9 mouse cellular contexts compared by ENCODE assay signal in genomic region chr4:44247051-44247939, GRCm38 (mm10). TPM values are rescaled to one million over a fixed set of nuclear protein-coding genes. Genes with fewer than 3 reads are reported as not detected.
DNase-seq lines count a peak whose midpoint lies in the region; ATAC-seq and TF ChIP-seq lines count a peak whose summit lies in the region.
"Had no signal": no experiment of that assay in that cellular context is flagged by ENCODE, and none has a peak within 500 bp of the region (broad histone marks: within the 10 kb centered on the region; RNA-seq: fewer than 3 reads in every experiment).

No protein-coding gene starts in this region.

- H3K4me1 ChIP-seq in kidney, adult 2 months (ENCODE audit: control insufficient read depth, insufficient read depth, low read length) = no peaks in the 10 kb centered on the region
- H3K4me1 ChIP-seq in embryonic facial prominence, embryonic 10.5 days = peaks cover 30% of the 10 kb centered on the region
- peaks cover 12% of the 10 kb centered on the region for H3K4me1 ChIP-seq in hindbrain, embryonic 16.5 days (ENCODE audit: control insufficient read depth, insufficient read depth, low read depth, low read length)

- TF ChIP-seq CTCF in kidney, adult 2 months (conservative IDR thresholded peaks at IDR 0.05; ENCODE audit: insufficient read depth, insufficient read length, low read depth, low read length) = no peak

- peak overlapping the region; percentile 32; the same call in 1 of the 2 replicates for H3K9ac ChIP-seq in hindbrain, embryonic 16.5 days (ENCODE audit: low read depth, low read length)
- H3K9ac ChIP-seq: heart, embryonic 15.5 days had no signal

- H3K9me3 ChIP-seq in embryonic facial prominence, embryonic 10.5 days = no peaks in the 10 kb centered on the region
- no peaks in the 10 kb centered on the region for H3K9me3 ChIP-seq in hindbrain, embryonic 16.5 days (ENCODE audit: control insufficient read depth, low read length)
- H3K9me3 ChIP-seq: heart, embryonic 15.5 days had no signal

- peak; percentile 65 to 70 for DNase-seq in kidney, postnatal 4 days
- no peak for DNase-seq in kidney, adult 2 months
- peak; percentile 74 for DNase-seq in embryonic facial prominence, embryonic 10.5 days (ENCODE audit: low spot score)
- DNase-seq in neural tube, embryonic 10.5 days (ENCODE audit: extremely low spot score, low spot score) = peak; percentile 74
- DNase-seq in adipocyte (ENCODE audit: low spot score) = no peak
- DNase-seq in gastrocnemius, postnatal 10 days = no peak
- no peak for DNase-seq in heart, adult 11 months

- H3K4me2 ChIP-seq in hindbrain, embryonic 16.5 days (ENCODE audit: low read length) = peak overlapping the region; percentile 46
- H3K4me2 ChIP-seq: heart, embryonic 15.5 days had no signal

- no peaks in the 10 kb centered on the region for H3K36me3 ChIP-seq in kidney, adult 2 months (ENCODE audit: control insufficient read depth, insufficient read depth, low read length)
- no peaks in the 10 kb centered on the region for H3K36me3 ChIP-seq in embryonic facial prominence, embryonic 10.5 days (replicated peaks)
- H3K36me3 ChIP-seq in hindbrain, embryonic 16.5 days (ENCODE audit: control insufficient read depth, insufficient read depth, low read length) = no peaks in the 10 kb centered on the region
- H3K36me3 ChIP-seq: heart, embryonic 15.5 days had no signal

- H3K27ac ChIP-seq in kidney, adult 2 months (ENCODE audit: insufficient read depth, low read depth, low read length) = no peak overlapping the region
- H3K27ac ChIP-seq in embryonic facial prominence, embryonic 10.5 days (replicated peaks) = peak overlapping the region; percentile 75
- H3K27ac ChIP-seq in hindbrain, embryonic 16.5 days (ENCODE audit: low read depth, low read length) = peak overlapping the region; percentile 53
- H3K27ac ChIP-seq: heart, embryonic 15.5 days had no signal

- TF ChIP-seq POLR2A in kidney, adult 2 months (IDR thresholded peaks at IDR 0.05; ENCODE audit: low read depth, low read length) = no peak

- WGBS in kidney, adult 2 months = 12% methylated on average over 18 of the region's 18 CpGs
- WGBS in embryonic facial prominence, embryonic 10.5 days = 13% methylated on average over 18 of the region's 18 CpGs
- 5% methylated on average over 18 of the region's 18 CpGs for WGBS in hindbrain, embryonic 16.5 days

- no peak overlapping the region for H3K4me3 ChIP-seq in kidney, adult 2 months (ENCODE audit: insufficient read depth, low read depth, low read length)
- H3K4me3 ChIP-seq in embryonic facial prominence, embryonic 10.5 days = peak overlapping the region; percentile 40
- peak overlapping the region; percentile 11; the same call in 1 of the 2 replicates for H3K4me3 ChIP-seq in hindbrain, embryonic 16.5 days (ENCODE audit: low read length)
- H3K4me3 ChIP-seq: heart, embryonic 15.5 days had no signal

- peaks cover 3% of the 10 kb centered on the region; the same call in 1 of the 2 replicates for H3K27me3 ChIP-seq in kidney, adult 2 months (replicated peaks; ENCODE audit: control insufficient read depth, insufficient read depth, low read length)
- H3K27me3 ChIP-seq in embryonic facial prominence, embryonic 10.5 days (replicated peaks; ENCODE audit: low read depth, poor library complexity, severe bottlenecking) = peaks cover 12% of the 10 kb centered on the region; the same call in 1 of the 2 replicates
- H3K27me3 ChIP-seq in hindbrain, embryonic 16.5 days (replicated peaks; ENCODE audit: control insufficient read depth, insufficient read depth, low read length) = no peaks in the 10 kb centered on the region

- ATAC-seq in hindbrain, embryonic 16.5 days = peak; percentile 88

RNA-seq across cellular contexts. Expression of gene Rnf38, which starts 13.7 kb away (rescaled TPM):
- polyA plus RNA-seq in kidney, adult 2 months (2012; rRNA removed) = 69.9 and 72.6 TPM in 2 replicates
- 34.1 and 34.8 TPM in 2 replicates for polyA plus RNA-seq in embryonic facial prominence, embryonic 10.5 days (2016; fragmentation: Nextera tagmentation; extraction: Ambion mirVana)
- polyA plus RNA-seq in hindbrain, embryonic 16.5 days (2015; fragmentation: Nextera tagmentation; extraction: Ambion mirVana) = 20.9 and 28.3 TPM in 2 replicates
- total RNA-seq in gastrocnemius, postnatal 10 days (2021) = 10 to 100 TPM; 18.8 to 27.7 TPM

RNA-seq across cellular contexts. Expression of gene Melk, which starts 53.4 kb away (rescaled TPM):
- polyA plus RNA-seq in kidney, adult 2 months (2012; rRNA removed) = 0.15 and 0.39 TPM in 2 replicates
- 66.7 and 73.3 TPM in 2 replicates for polyA plus RNA-seq in embryonic facial prominence, embryonic 10.5 days (2016; fragmentation: Nextera tagmentation; extraction: Ambion mirVana)
- 7.1 and 9.3 TPM in 2 replicates for polyA plus RNA-seq in hindbrain, embryonic 16.5 days (2015; fragmentation: Nextera tagmentation; extraction: Ambion mirVana)
- total RNA-seq in gastrocnemius, postnatal 10 days (2021) = 1 to 10 TPM; 3.7 to 5.0 TPM

Comparison
In these comparisons a context has a peak if more than half of its experiments do, and no peak if none do; other contexts are left out.
1. DNase-seq: peak in kidney, postnatal 4 days (2 of 2), embryonic facial prominence, embryonic 10.5 days (single experiment) and neural tube, embryonic 10.5 days (single experiment); none in kidney, adult 2 months (single experiment), adipocyte (single experiment), gastrocnemius, postnatal 10 days (single experiment) and heart, adult 11 months (single experiment).